Mouse (Mus musculus) cortical plate, adult 2 months (tissue): Measurements from ENCODE around the gene Naxe. TPM values are rescaled to one million over a fixed set of nuclear protein-coding genes. Genes with fewer than 3 reads are reported as not detected.
A peak's percentile ranks its signal among the peaks of the same experiment; 100 is the strongest.

ENCODE experiments used
- H3K27ac ChIP-seq: fragments of 200-500 bp; 2 replicates; pipeline ENCODE4 v1.5.1; 2012; ENCODE audit warnings: low read length, control low read depth, inconsistent platforms; ENCODE audit not compliant: insufficient read depth
- H3K4me1 ChIP-seq: fragments of 200-500 bp; 2 replicates; pipeline ENCODE4 v1.6.1; 2011; ENCODE audit warnings: low read length; ENCODE audit not compliant: control insufficient read depth, insufficient read depth
- H3K4me3 ChIP-seq: fragments of 200-500 bp; 2 replicates; pipeline ENCODE4 v1.5.1; 2011; ENCODE audit warnings: mild to moderate bottlenecking, low read length, control low read depth; ENCODE audit not compliant: insufficient read depth
- CTCF ChIP-seq: fragments of 200-500 bp; IDR thresholded peaks from 2 replicates; pipeline ENCODE4 v1.5.1; 2011; ENCODE audit warnings: mild to moderate bottlenecking, control low read depth, low read length; ENCODE audit not compliant: insufficient read depth; ENCODE audit errors: extremely low read depth
- POLR2A ChIP-seq: fragments of 200-500 bp; IDR thresholded peaks from 2 replicates; pipeline ENCODE4 v1.6.1; 2011; ENCODE audit warnings: mild to moderate bottlenecking, low read length, control low read depth; ENCODE audit not compliant: insufficient read depth; ENCODE audit errors: extremely low read depth
- polyA plus RNA-seq: library from polyadenylated mRNA; depleted of rRNA; stranded (reverse); fragments of >200 nt; gene quantifications from 2 replicates; pipeline ENCODE4 v1.2.3, GENCODE M21; 2012; rRNA removed

Gene Naxe
- polyA plus RNA-seq, 1 experiment, result 93.2 TPM

- H3K4me3 ChIP-seq, result peak overlapping the region; percentile 10; the same call in 1 of the 2 replicates
- H3K4me1 ChIP-seq, result no peaks in the 10 kb centered on the region
- H3K27ac ChIP-seq, result 0 out of 2 replicates have a peak overlapping the region, but pooled peaks have one; percentile 42
- TF ChIP-seq POLR2A, result no peak
- no peak for TF ChIP-seq CTCF
Measured at GRCm38 (mm10) chr3:88026823-88027222, 31.5 kb downstream of the Naxe start.

DNA sequence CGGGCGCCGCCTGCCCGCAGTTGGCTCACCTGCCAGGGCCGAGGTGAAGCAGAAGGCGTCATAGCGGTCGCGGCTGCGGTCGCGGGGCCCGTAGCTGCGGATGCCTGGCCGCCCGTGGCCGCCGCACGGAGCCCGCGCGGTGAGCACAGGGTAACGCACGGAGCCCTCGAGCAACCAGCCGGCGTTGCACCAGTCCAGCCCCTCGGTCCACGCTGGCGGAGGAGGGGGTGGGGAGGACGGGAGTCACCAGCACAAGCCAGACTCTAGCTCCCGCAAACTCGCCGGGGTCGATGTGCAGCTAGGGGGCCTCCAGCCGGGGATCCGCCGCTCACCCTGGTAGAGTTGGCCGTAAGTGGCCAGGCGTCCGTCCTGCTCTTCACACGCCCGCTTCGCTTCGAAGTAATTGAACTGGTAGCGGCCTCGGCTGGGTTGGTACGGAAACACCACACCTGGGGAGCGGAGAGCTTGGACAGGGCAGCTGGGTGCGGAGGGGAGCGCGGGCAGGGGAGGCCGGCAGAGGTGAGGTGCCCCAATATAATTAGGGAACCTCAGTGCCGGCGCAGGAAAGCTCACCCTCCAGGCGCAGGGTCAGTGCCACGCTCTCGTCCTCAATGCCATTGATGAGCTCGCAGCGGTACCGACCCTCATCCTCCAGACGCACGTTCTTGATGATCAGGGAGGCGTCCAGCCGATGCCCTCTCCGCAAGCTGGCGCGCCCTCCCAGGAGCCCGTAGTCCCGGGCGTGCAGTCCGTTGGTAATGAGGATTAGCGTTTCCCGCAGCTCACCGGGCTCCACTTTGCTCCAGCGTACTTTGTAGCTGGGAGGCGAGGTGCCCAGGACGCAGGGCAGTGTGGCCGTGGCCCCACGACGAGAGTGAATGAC, 34.9 kb downstream of the Naxe start:
- Histone ChIP-seq H3K4me1 (no peaks in the 10 kb centered on the region), H3K4me3 (peak overlapping the region; percentile 47), H3K27ac (no peak overlapping the region)
- no peak for TF ChIP-seq CTCF
- no peak for TF ChIP-seq POLR2A

GRCm38 (mm10) chr3:88022322-88023191, 35.7 kb downstream of the Naxe start:
- TF ChIP-seq POLR2A, result peak; percentile 59; the same call in 1 of the 2 replicates
- no peak for TF ChIP-seq CTCF
- Histone ChIP-seq H3K4me3 (peak overlapping the region; percentile 47), H3K27ac (no peak overlapping the region), H3K4me1 (no peaks in the 10 kb centered on the region)

DNA sequence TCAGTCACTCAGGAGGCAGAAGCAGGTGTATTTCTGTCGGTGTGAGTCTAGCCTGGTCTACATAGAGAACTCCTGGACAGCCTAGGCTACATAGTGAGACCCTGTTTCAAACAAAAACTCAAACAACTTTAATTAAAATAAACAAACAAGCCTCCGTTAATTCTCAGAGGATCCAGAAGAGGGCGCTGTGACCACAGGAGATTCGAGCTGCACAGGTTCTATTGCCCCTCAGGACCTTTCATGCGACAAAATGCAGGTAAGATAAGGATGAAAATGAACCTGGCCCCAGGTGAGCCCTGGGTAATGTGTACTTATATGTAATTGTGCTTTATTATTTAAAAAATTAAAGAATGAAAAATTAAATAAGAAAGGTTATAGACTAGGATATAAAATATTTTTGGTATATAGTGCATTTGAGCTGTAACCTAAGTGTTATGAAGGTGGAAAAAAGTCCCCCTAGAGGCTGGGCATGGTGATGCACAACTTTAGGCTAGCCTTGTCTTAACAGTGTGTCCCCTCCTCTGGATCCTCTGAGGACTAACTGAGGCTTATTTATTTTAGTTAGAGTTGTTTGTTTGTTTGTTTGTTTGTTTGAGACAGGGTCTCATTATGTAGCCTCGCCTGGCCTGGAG, 47.5 kb downstream of the Naxe start:
- no peaks in the 10 kb centered on the region for H3K4me1 ChIP-seq
- H3K27ac ChIP-seq, result no peak overlapping the region
- TF ChIP-seq POLR2A (no peak), CTCF (peak; percentile 48)
- no peak overlapping the region for H3K4me3 ChIP-seq

Other genes with a start within 250 kb of the Naxe start
- gene Pear1, start 234.2 kb downstream of the Naxe start, polyA plus RNA-seq, result 9.6 and 9.9 TPM in 2 replicates
- gene Sh2d2a, start 211.7 kb downstream of the Naxe start, polyA plus RNA-seq, result 0.04 TPM in 1 of 2 replicates, not detected in the other
- 36.6 and 37.2 TPM in 2 replicates for gene Prcc, start 172.9 kb downstream of the Naxe start, polyA plus RNA-seq
- gene Hdgf, start 152.2 kb downstream of the Naxe start, polyA plus RNA-seq, result 169 and 175 TPM in 2 replicates
- gene Mrpl24, start 139.0 kb downstream of the Naxe start, polyA plus RNA-seq, result 69.2 and 72.4 TPM in 2 replicates
- 11.3 and 12.0 TPM in 2 replicates for gene Isg20l2, start 128.2 kb downstream of the Naxe start, polyA plus RNA-seq
- 45.0 and 48.7 TPM in 2 replicates for gene Rrnad1, start 127.8 kb downstream of the Naxe start, polyA plus RNA-seq
- 5.2 and 6.2 TPM in 2 replicates for gene Crabp2, start 109.8 kb downstream of the Naxe start, polyA plus RNA-seq
- 3.1 and 3.6 TPM in 2 replicates for gene Nes, start 87.4 kb downstream of the Naxe start, polyA plus RNA-seq
- gene Bcan, start 58.3 kb downstream of the Naxe start, polyA plus RNA-seq, result 378 and 380 TPM in 2 replicates
- gene Hapln2, start 30.9 kb downstream of the Naxe start, polyA plus RNA-seq, result 38.5 and 52.4 TPM in 2 replicates
- 14.1 and 14.3 TPM in 2 replicates for gene Gpatch4, start 15.4 kb downstream of the Naxe start, polyA plus RNA-seq
- not detected in 2 replicates for gene Ttc24, start 19.8 kb upstream of the Naxe start, polyA plus RNA-seq
- 0.59 and 0.96 TPM in 2 replicates for gene Iqgap3, start 23.5 kb upstream of the Naxe start, polyA plus RNA-seq
- 128 and 131 TPM in 2 replicates for gene Mef2d, start 83.9 kb upstream of the Naxe start, polyA plus RNA-seq
- gene Rhbg, start 196.2 kb upstream of the Naxe start, polyA plus RNA-seq, result not detected in 2 replicates
- gene Gm38392, start 228.7 kb upstream of the Naxe start, polyA plus RNA-seq, result 0.08 TPM in 1 of 2 replicates, not detected in the other
- 3.3 and 5.0 TPM in 2 replicates for gene Tsacc, start 238.5 kb upstream of the Naxe start, polyA plus RNA-seq
- 151 and 165 TPM in 2 replicates for gene Cct3, start 238.6 kb upstream of the Naxe start, polyA plus RNA-seq